14 mouse cellular contexts compared by ENCODE assay signal in the genomic region with DNA sequence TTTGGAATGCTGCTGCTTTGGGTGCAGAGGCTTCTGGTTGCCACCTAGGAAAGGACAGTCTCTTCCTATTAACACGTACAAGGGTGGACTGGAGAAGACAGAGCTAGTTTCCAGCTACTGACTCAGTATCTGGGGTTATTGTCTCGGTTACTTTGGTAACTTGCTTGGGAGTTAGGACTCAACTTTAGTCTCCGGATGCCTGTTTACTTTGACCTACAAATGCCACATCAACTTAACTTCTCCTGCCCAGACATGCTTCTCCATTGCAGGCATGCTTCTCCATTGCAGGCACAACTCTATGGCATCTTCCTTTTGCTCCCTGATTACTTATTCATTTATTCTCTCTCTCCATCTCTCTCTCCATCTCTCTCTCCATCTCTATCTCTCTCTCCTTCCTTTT.
"Had no signal": no experiment of that assay in that cellular context is flagged by ENCODE, and none has a peak within 500 bp of the region (broad histone marks: within the 10 kb centered on the region; RNA-seq: fewer than 3 reads in every experiment).

No protein-coding gene starts in this region.

- H3K27ac ChIP-seq: neural tube, embryonic 12.5 days; neural tube, embryonic 13.5 days; neural tube, embryonic 15.5 days had no signal

- H3K36me3 ChIP-seq: neural tube, embryonic 12.5 days; neural tube, embryonic 13.5 days; neural tube, embryonic 15.5 days had no signal

- H3K9me3 ChIP-seq: neural tube, embryonic 12.5 days; neural tube, embryonic 13.5 days; neural tube, embryonic 15.5 days had no signal

- DNase-seq: right cerebral cortex, adult 18-20 months; right cerebral cortex, postnatal 14 days; right cerebral cortex, postnatal 25 days; right cerebral cortex, postnatal 4 days; spleen, adult 18-20 months; thymus, adult 18-20 months; thymus, adult 2 months; thymus, postnatal 14 days; thymus, postnatal 25 days; thymus, postnatal 36 days; thymus, postnatal 4 days had no signal

- H3K27me3 ChIP-seq: neural tube, embryonic 12.5 days; neural tube, embryonic 13.5 days; neural tube, embryonic 15.5 days had no signal

- H3K9ac ChIP-seq: neural tube, embryonic 12.5 days; neural tube, embryonic 13.5 days; neural tube, embryonic 15.5 days had no signal

- H3K4me3 ChIP-seq: neural tube, embryonic 12.5 days; neural tube, embryonic 13.5 days; neural tube, embryonic 15.5 days had no signal

- H3K4me2 ChIP-seq: neural tube, embryonic 12.5 days; neural tube, embryonic 13.5 days; neural tube, embryonic 15.5 days had no signal
